Mouse (Mus musculus): ENCODE results near the gene Axl. TPM values are rescaled to one million over a fixed set of nuclear protein-coding genes. Genes with fewer than 3 reads are reported as not detected.

The Axl gene
- polyA plus RNA-seq, 1 experiment, result 18.8 TPM

- TF ChIP-seq POLR2A (IDR thresholded peaks at IDR 0.05; ENCODE audit: borderline replicate concordance, extremely low read depth, insufficient read depth, insufficient read length, poor library complexity, severe bottlenecking) (peak; percentile 37; the same call in 1 of the 2 replicates), CTCF (IDR thresholded peaks at IDR 0.05; ENCODE audit: borderline replicate concordance, extremely low read depth, insufficient read depth, insufficient read length) (no peak)
- peak; percentile 98 for DNase-seq (ENCODE audit: low read depth)
Observed at GRCm38 (mm10) chr7:25718788-25719417, 69.6 kb downstream of the Axl start, which contains the start of gene Ccdc97. Ccdc97 (minus strand) TSS chr7:25719088.

GRCm38 (mm10) chr7:25717478-25717877 lies 71.0 kb downstream of the Axl start:
- no peak for TF ChIP-seq CTCF (IDR thresholded peaks at IDR 0.05; ENCODE audit: borderline replicate concordance, extremely low read depth, insufficient read depth, insufficient read length)
- no peak for TF ChIP-seq POLR2A (IDR thresholded peaks at IDR 0.05; ENCODE audit: borderline replicate concordance, extremely low read depth, insufficient read depth, insufficient read length, poor library complexity, severe bottlenecking)
- no peak for DNase-seq (ENCODE audit: low read depth)

GRCm38 (mm10) chr7:25715731-25716271 lies 72.7 kb downstream of the Axl start:
- DNase-seq (ENCODE audit: low read depth), result no peak
- TF ChIP-seq POLR2A (IDR thresholded peaks at IDR 0.05; ENCODE audit: borderline replicate concordance, extremely low read depth, insufficient read depth, insufficient read length, poor library complexity, severe bottlenecking) (no peak), CTCF (IDR thresholded peaks at IDR 0.05; ENCODE audit: borderline replicate concordance, extremely low read depth, insufficient read depth, insufficient read length) (no peak)

GRCm38 (mm10) chr7:25714581-25714980 lies 73.9 kb downstream of the Axl start:
- TF ChIP-seq POLR2A (IDR thresholded peaks at IDR 0.05; ENCODE audit: borderline replicate concordance, extremely low read depth, insufficient read depth, insufficient read length, poor library complexity, severe bottlenecking) (no peak), CTCF (IDR thresholded peaks at IDR 0.05; ENCODE audit: borderline replicate concordance, extremely low read depth, insufficient read depth, insufficient read length) (no peak)
- no peak for DNase-seq (ENCODE audit: low read depth)

DNA sequence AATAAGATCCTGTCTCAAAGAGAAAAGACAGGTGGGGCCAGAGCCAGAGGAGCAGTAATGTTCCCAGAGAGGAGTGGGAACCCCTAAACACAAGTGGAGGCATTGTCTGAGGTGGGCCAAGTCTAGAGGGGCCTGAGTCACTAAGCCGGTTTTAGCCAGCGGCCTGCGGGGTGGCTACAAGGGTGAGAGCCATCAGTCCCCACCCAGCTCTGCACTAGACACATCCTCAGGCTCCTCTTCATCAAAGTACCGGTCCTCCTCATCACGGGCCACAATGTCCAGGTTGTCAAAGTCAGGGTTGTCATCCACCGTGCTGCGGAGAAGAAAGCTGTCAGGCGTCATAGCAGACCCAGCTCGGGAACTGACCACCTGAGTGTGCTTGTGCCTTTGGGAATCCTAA lies 75.7 kb downstream of the Axl start:
- TF ChIP-seq POLR2A (IDR thresholded peaks at IDR 0.05; ENCODE audit: borderline replicate concordance, extremely low read depth, insufficient read depth, insufficient read length, poor library complexity, severe bottlenecking) (no peak), CTCF (IDR thresholded peaks at IDR 0.05; ENCODE audit: borderline replicate concordance, extremely low read depth, insufficient read depth, insufficient read length) (no peak)
- DNase-seq (ENCODE audit: low read depth), result no peak

DNA sequence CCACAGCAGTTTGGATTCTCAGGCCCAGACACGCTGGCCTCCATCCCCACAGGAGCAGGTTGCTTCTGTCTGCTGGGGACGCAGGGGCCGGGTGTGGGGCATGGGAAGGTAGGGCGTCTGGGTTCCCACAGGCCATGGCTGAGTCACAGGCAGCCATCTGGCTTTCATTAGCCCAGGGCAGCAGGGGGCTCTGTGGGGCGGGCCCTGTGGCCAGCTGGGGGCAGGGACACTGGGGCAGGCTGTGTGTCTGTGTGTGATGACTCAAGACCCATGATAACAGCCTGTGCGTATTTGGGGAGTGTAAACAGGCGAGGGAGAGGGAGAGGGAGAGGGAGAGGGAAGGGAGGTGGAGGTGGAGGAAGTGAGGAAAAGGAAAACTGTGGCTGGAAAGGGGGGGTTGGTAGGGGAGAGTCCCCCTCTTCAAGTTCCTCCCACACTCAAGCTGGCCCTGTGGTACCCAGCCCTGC lies 76.7 kb downstream of the Axl start:
- DNase-seq (ENCODE audit: low read depth), result no peak
- TF ChIP-seq POLR2A (IDR thresholded peaks at IDR 0.05; ENCODE audit: borderline replicate concordance, extremely low read depth, insufficient read depth, insufficient read length, poor library complexity, severe bottlenecking), result no peak

GRCm38 (mm10) chr7:25711165-25711564 lies 77.3 kb downstream of the Axl start:
- TF ChIP-seq CTCF (IDR thresholded peaks at IDR 0.05; ENCODE audit: borderline replicate concordance, extremely low read depth, insufficient read depth, insufficient read length), result no peak
- TF ChIP-seq POLR2A (IDR thresholded peaks at IDR 0.05; ENCODE audit: borderline replicate concordance, extremely low read depth, insufficient read depth, insufficient read length, poor library complexity, severe bottlenecking), result no peak
- DNase-seq (ENCODE audit: low read depth), result no peak

DNA sequence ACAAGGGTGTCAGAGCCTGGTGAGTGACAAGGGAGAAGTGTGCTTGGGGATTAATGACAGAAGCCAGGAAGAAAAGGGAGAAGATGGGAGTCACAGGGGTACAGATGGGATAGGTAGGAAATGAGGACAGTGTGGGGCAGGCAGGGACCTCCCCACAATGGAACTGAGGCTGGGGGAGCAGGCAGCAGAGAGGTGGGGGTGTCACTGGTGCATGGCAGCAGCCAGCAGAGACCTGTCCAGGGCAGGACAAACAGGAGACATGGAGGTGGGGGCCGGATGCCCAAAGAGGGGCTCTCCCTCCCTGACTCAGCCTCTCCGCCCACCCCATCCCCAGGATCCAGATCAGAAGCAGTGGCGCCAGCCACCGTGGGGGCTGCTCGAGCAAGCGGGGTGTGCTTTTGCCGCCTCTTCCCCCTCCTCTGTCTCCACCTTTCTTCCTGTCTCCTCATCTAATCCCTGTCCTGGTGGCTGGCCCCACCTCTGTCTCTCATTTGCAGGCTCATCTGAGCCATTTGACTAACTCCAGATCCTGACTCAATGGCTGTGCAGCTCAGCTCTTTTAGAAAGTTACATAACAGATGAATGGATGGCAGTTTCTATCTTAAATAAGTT lies 77.9 kb downstream of the Axl start:
- TF ChIP-seq CTCF (IDR thresholded peaks at IDR 0.05; ENCODE audit: borderline replicate concordance, extremely low read depth, insufficient read depth, insufficient read length) (no peak), POLR2A (IDR thresholded peaks at IDR 0.05; ENCODE audit: borderline replicate concordance, extremely low read depth, insufficient read depth, insufficient read length, poor library complexity, severe bottlenecking) (no peak)
- DNase-seq (ENCODE audit: low read depth), result no peak

GRCm38 (mm10) chr7:25709961-25710360 lies 78.5 kb downstream of the Axl start:
- DNase-seq (ENCODE audit: low read depth), result no peak
- no peak for TF ChIP-seq POLR2A (IDR thresholded peaks at IDR 0.05; ENCODE audit: borderline replicate concordance, extremely low read depth, insufficient read depth, insufficient read length, poor library complexity, severe bottlenecking)
- no peak for TF ChIP-seq CTCF (IDR thresholded peaks at IDR 0.05; ENCODE audit: borderline replicate concordance, extremely low read depth, insufficient read depth, insufficient read length)

- TF ChIP-seq POLR2A (IDR thresholded peaks at IDR 0.05; ENCODE audit: borderline replicate concordance, extremely low read depth, insufficient read depth, insufficient read length, poor library complexity, severe bottlenecking) (no peak), CTCF (IDR thresholded peaks at IDR 0.05; ENCODE audit: borderline replicate concordance, extremely low read depth, insufficient read depth, insufficient read length) (no peak)
- DNase-seq (ENCODE audit: low read depth), result no peak
Observed at GRCm38 (mm10) chr7:25707581-25708292, 80.8 kb downstream of the Axl start.

Other genes with a start within 250 kb of the Axl start
- not detected in 2 replicates for gene Ceacam2, start 248.8 kb downstream of the Axl start, polyA plus RNA-seq (2012; rRNA removed)
- gene Erich4, start 172.8 kb downstream of the Axl start, polyA plus RNA-seq (2012; rRNA removed), result 0.10 and 0.12 TPM in 2 replicates
- 41.9 and 46.1 TPM in 2 replicates for gene Dmac2, start 169.3 kb downstream of the Axl start, polyA plus RNA-seq (2012; rRNA removed)
- gene B3gnt8, start 162.1 kb downstream of the Axl start, polyA plus RNA-seq (2012; rRNA removed), result 0.78 and 0.87 TPM in 2 replicates
- gene Bckdha, start 129.7 kb downstream of the Axl start, polyA plus RNA-seq (2012; rRNA removed), result 58.6 and 87.9 TPM in 2 replicates
- 35.8 and 58.1 TPM in 2 replicates for gene Exosc5, start 129.5 kb downstream of the Axl start, polyA plus RNA-seq (2012; rRNA removed)
- 14.2 and 16.5 TPM in 2 replicates for gene Tmem91, start 113.5 kb downstream of the Axl start, polyA plus RNA-seq (2012; rRNA removed)
- 51.5 and 73.3 TPM in 2 replicates for gene B9d2, start 107.9 kb downstream of the Axl start, polyA plus RNA-seq (2012; rRNA removed)
- 3.2 and 7.9 TPM in 2 replicates for gene Tgfb1, start 101.7 kb downstream of the Axl start, polyA plus RNA-seq (2012; rRNA removed)
- gene Ccdc97, start 69.6 kb downstream of the Axl start, polyA plus RNA-seq (2012; rRNA removed), result 80.5 and 84.4 TPM in 2 replicates
- 34.7 and 70.2 TPM in 2 replicates for gene Hnrnpul1, start 33.9 kb downstream of the Axl start, polyA plus RNA-seq (2012; rRNA removed)
- 1.7 and 2.0 TPM in 2 replicates for gene Cyp2s1, start 28.2 kb upstream of the Axl start, polyA plus RNA-seq (2012; rRNA removed)
- not detected in 2 replicates for gene Cyp2b10, start 108.9 kb upstream of the Axl start, polyA plus RNA-seq (2012; rRNA removed)